Mouse (Mus musculus) ES-Bruce4 (cell line): ENCODE measurements around the gene Plekha6. TPM values are rescaled to one million over a fixed set of nuclear protein-coding genes. Genes with fewer than 3 reads are reported as not detected.

Experiments used
- H3K27ac ChIP-seq: 2 replicates; pipeline ENCODE4 v1.5.1; 2012; ENCODE audit warnings: low read length, inconsistent platforms; ENCODE audit not compliant: insufficient read depth
- H3K27me3 ChIP-seq: 2 replicates; pipeline ENCODE4 v1.6.1; 2012; ENCODE audit warnings: mild to moderate bottlenecking, low read length, inconsistent platforms; ENCODE audit not compliant: control insufficient read depth, poor library complexity, insufficient read depth, severe bottlenecking
- H3K36me3 ChIP-seq: 2 replicates; pipeline ENCODE4 v1.6.1; 2012; ENCODE audit warnings: inconsistent platforms, mild to moderate bottlenecking, low read length, moderate library complexity; ENCODE audit not compliant: control insufficient read depth, poor library complexity, insufficient read depth, severe bottlenecking
- H3K4me1 ChIP-seq: one replicate; pipeline ENCODE4 v1.8.1; 2011; ENCODE audit warnings: low read length; ENCODE audit not compliant: control insufficient read depth, insufficient read depth
- H3K4me3 ChIP-seq: 2 replicates; pipeline ENCODE4 v1.5.1; 2011; ENCODE audit warnings: low read depth, mild to moderate bottlenecking, low read length
- H3K9ac ChIP-seq: 2 replicates; pipeline ENCODE4 v1.6.1; 2012; ENCODE audit warnings: low read depth, mild to moderate bottlenecking, inconsistent platforms; ENCODE audit not compliant: poor library complexity, severe bottlenecking
- H3K9me3 ChIP-seq: replicated peaks from 2 replicates; pipeline ENCODE4 v1.6.1; 2012; ENCODE audit warnings: mild to moderate bottlenecking, low read length, inconsistent platforms; ENCODE audit not compliant: control insufficient read depth, poor library complexity, insufficient read depth, severe bottlenecking
- CTCF ChIP-seq: IDR thresholded peaks from one replicate; pipeline ENCODE4 v1.8.1; 2011; ENCODE audit warnings: low read depth, low read length
- EP300 ChIP-seq: IDR thresholded peaks from 2 replicates; pipeline ENCODE4 v1.6.1; 2011; ENCODE audit warnings: low read depth, low read length; ENCODE audit not compliant: insufficient read depth
- POLR2A ChIP-seq: IDR thresholded peaks from one replicate; pipeline ENCODE4 v1.8.1; 2011; ENCODE audit warnings: low read length; ENCODE audit not compliant: insufficient read depth
- polyA plus RNA-seq: library from polyadenylated mRNA; stranded (reverse); fragments of >200 nt; gene quantifications from 2 replicates; pipeline ENCODE4 v1.2.4, GENCODE M21; 2011; ENCODE audit warnings: low read depth; ENCODE audit not compliant: missing spikeins, insufficient read depth, insufficient read length

Plekha6 gene
- polyA plus RNA-seq, 1 experiment = 1.3 TPM

DNA sequence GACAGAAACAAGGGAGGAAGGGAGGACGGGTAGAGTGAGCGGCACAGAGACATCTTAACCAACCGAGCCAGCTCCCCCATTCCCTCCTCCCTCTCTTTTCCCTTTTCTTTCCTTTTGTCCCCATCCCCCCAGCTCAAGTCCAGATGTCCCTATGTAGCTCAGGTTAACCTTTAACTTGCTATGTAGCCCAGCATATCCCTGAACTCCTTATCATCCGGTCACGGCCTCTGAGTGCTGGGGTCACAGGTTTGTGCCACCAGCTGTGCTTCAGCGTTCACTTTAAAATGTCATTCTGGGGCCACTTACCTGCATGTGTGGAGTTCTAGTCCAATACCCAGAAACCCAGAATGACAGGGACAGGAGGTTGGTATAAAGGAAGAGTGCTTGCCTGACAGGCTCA, 39.9 kb upstream of the Plekha6 start:
- Histone ChIP-seq H3K27ac (no peak overlapping the region), H3K9me3 (no peaks in the 10 kb centered on the region), H3K27me3 (no peaks in the 10 kb centered on the region), H3K4me3 (no peak overlapping the region), H3K36me3 (no peaks in the 10 kb centered on the region), H3K9ac (no peak overlapping the region), H3K4me1 (peaks cover 1% of the 10 kb centered on the region)
- TF ChIP-seq CTCF = no peak
- no peak for TF ChIP-seq POLR2A
- TF ChIP-seq EP300 = no peak

DNA sequence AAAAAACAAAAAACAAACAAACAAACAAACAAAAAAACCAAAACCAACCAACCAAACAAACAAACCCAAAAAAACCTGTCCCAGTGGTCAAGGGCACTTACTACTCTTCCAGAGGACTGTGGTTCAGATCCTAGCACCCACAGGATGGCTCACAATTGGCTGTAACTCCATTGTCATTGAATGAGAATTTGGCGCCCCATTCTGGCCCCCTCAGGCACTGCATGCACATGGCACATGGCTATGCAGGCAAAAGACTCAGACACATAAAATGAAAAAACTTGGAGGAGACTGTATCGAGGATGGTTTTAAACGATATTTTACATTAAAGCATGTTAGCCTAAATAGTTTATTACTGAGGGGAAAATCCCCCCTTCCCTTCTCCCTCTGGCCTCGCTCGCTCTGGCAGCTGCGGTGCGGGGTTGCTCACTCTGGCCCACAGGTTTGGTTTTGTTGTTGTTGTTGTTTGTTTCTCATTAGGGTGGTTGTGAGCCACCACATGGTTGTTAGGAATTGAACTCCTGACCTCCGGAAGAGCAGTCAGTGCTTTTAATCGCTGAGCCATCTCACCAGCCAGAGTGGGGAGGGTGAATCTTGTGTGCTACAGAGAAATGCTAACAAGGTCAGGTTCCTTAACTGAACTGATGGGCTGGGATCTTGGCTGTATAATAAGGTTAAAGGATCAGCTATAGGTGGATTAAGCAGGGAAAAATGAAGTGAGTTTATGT, 38.2 kb upstream of the Plekha6 start:
- TF ChIP-seq POLR2A (no peak), EP300 (no peak), CTCF (peak; percentile 58)
- Histone ChIP-seq H3K36me3 (no peaks in the 10 kb centered on the region), H3K27me3 (no peaks in the 10 kb centered on the region), H3K9me3 (no peaks in the 10 kb centered on the region), H3K9ac (0 out of 2 replicates have a peak overlapping the region, but pooled peaks have one; percentile 9), H3K27ac (peak overlapping the region; percentile 22; the same call in 1 of the 2 replicates), H3K4me1 (peaks cover 1% of the 10 kb centered on the region), H3K4me3 (no peak overlapping the region)

DNA sequence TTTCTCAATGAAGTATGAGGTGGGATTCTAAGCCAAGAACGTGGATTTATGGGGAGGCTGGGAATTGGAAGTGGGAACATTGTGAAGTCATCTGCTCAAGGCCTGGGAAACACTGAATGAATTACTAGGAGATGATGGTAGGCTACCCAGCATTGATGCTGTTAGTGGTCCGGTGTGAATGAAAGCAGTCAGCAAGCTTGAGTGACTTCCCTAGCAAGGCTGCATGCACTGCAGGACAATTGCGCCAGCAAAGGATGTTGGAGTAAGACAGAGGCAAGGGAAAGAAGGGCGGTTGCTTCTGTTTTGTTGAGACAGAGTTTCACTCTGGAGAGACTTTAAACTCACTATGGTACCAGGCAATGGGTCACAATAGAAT, 37.7 kb upstream of the Plekha6 start:
- Histone ChIP-seq H3K4me3 (no peak overlapping the region), H3K27me3 (no peaks in the 10 kb centered on the region), H3K27ac (peak overlapping the region; percentile 22; the same call in 1 of the 2 replicates), H3K9ac (0 out of 2 replicates have a peak overlapping the region, but pooled peaks have one; percentile 9), H3K36me3 (no peaks in the 10 kb centered on the region), H3K4me1 (peaks cover 1% of the 10 kb centered on the region), H3K9me3 (no peaks in the 10 kb centered on the region)
- no peak for TF ChIP-seq EP300
- TF ChIP-seq CTCF = no peak
- TF ChIP-seq POLR2A = no peak

DNA sequence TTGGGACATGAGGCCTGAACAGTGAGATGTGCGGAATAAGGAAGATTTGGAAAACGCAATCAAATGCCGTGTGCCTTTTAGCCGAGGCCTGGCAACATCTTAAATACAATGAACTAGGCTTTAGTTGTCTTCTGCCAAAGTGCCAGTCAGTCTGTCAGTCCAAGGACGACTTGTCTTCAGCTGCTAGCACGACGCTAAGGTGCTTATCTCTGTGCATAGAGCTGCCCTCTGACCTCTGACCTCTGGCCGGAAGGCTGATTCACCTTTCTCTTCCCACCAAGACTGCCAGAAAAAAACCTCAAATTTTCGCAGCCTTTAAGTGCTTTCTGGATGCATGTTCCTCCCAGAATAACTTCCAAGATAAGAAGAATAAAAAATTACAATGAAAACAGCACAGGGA, 36.7 kb upstream of the Plekha6 start:
- H3K9me3 ChIP-seq = no peaks in the 10 kb centered on the region
- H3K36me3 ChIP-seq = no peaks in the 10 kb centered on the region
- peaks cover 1% of the 10 kb centered on the region for H3K4me1 ChIP-seq
- no peak overlapping the region for H3K27ac ChIP-seq
- no peaks in the 10 kb centered on the region for H3K27me3 ChIP-seq
- H3K4me3 ChIP-seq = no peak overlapping the region
- H3K9ac ChIP-seq = no peak overlapping the region
- TF ChIP-seq POLR2A (no peak), EP300 (no peak), CTCF (no peak)

DNA sequence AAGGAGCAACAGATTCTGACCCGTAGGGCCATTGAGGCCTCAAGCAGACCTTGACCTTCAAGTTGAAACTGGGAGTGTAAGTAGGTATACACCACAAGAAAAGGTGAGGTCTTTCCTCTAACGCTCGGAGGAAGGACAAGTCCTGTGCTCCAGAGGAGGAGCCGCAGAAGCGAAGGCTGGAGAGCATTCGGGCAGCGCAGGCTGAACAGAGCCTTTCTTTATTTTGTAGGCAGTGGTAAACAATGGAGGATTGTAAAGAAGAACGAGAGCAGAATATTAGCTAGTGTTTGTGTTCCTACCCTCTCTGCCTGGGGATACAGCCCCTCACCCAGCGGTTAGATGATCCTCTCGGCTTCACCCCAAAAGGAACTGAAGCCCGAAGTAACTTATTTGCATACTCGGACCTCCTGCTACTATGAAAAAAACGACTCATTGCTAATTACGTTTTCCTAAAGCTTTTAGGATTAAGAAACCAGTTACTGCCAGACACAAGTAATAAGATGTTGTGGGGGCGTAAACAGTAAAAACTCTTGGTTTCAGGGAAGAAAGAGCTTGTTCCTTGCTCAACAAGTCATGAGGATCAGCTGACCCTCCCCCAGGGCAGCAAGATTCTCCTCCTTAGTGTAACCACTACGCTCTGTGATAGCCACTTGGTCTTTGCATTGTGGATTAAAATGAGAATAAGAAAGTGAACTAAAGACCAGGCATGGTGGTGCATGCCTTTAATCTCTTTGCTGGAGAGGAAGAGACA, 34.4 kb upstream of the Plekha6 start:
- H3K4me3 ChIP-seq = peak overlapping the region; percentile 36
- peak overlapping the region; percentile 87 for H3K9ac ChIP-seq
- H3K4me1 ChIP-seq = peaks cover 1% of the 10 kb centered on the region
- H3K27me3 ChIP-seq = no peaks in the 10 kb centered on the region
- H3K27ac ChIP-seq = peak overlapping the region; percentile 96
- H3K36me3 ChIP-seq = peaks cover 17% of the 10 kb centered on the region
- no peaks in the 10 kb centered on the region for H3K9me3 ChIP-seq
- TF ChIP-seq EP300 = peak; percentile 84
- no peak for TF ChIP-seq POLR2A
